Mouse (Mus musculus) hematopoietic multipotent progenitor cell, adult 10-12 weeks (in vitro differentiated cells): Measurements from ENCODE around the gene Polr1e. TPM values are rescaled to one million over a fixed set of nuclear protein-coding genes. Genes with fewer than 3 reads are reported as not detected.

ENCODE experiments used
- polyA plus RNA-seq: library from polyadenylated mRNA; stranded (reverse); fragments of >175 nt; gene quantifications from 2 replicates; pipeline ENCODE4 v1.2.3, GENCODE M21; 2012; ENCODE audit warnings: low replicate concordance

Gene Polr1e
- 2.8 and 7.0 TPM in 2 replicates for polyA plus RNA-seq

DNA sequence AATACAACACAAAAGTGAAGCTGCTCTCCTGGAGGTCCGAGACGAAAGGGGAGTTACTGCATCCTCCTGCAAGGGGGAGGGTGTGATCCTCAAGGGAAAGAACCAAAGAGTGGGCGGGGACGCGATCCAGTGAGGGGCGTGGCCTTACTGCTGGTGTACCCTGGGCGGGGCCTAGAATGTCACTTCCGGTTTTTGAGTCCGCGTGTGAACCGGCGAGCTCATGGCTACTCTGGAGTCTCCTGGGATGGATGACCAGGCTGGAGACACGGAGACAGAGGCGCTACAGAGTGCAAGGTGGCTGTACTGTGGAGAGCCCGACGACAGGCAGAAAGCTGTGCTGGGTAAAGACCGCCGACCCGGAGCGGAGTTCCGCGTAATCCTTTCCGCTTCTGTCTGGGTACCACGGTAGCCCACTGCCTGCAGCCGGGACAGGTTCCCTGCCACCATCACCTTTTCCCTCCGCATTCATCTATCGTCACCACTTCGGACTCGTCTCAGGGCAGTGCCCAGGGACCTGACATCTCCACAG, at the start of gene Polr1e:
TSS of gene Polr1e (plus strand) at position 132 of the 529 bp plus-strand sequence.

DNA sequence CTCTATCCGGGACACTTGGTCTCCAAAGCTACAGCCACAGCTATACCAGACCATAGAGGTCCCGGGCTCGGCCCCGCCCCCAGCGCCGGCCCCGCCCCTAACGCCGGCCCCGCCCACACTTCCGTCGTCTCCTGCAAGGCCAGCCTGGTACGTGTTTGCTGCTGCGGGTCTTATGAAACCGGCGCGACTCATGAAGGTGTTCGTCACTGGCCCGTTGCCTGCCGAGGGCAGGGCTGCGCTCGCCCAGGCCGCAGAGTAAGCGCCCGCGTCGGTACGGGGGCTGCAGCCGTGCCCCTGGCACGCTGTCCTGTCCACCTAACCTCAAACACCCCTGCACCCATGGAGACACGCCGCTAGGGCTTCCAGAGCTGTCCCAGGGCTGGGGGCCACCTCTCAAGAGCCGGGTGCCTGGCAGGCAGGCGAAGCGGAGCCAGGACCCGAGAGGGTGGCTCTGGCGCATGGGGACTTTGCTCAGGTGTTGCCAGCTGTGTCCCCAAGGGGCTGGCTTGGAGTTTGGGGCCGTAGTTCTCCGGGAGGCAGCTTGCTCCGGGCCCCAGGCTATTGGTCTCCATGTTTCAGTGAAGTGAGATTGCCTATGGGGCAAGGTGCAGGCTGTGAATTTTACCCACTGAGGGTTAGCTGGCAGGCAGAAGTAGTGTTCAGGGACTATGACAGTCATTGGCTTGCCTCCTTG, 37.0 kb upstream of the Polr1e start, which contains the start of gene Grhpr:
TSS of gene Grhpr (plus strand) at position 116 of the 694 bp plus-strand sequence.

DNA sequence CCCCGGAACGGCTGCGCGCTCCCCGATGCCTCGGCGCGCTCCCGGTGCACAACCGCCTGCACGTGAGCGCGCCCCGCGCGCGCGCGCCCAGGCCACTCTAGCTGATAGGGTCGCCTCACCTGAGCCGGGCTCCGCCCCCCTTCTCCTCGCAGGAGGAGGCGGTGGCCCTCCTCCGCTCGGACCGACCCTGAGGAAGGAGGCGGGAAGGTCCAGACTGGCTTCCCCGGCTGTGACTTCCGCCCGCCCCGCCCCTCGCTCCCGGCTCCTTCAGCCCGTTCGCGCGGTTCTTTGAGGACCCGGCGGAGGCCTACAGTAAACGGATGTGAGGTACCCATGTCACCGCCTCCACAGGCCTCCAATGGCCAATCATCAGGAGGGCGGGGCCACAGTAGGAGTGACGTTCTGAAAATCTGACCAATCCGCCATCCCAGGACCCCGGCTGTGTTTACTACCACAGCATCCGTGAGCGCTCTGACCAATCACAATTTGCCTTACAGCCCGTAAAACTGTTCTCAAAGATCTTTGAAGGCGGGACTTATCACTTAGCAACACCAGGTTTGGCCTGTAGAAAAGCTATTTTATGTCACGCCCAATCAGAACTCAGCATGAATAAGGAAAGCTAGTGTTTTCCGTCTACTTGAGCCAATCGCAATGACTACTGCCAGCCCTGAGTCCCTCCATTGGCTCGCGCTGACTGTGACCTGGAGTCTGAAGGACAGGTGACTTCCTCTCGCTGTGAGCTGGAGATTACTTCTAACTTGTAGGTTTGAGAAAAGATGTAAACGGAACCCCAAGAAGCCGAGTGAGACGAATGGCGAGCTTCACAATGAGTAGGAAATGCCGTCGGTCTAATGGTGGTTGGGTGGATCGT, 6.0 kb upstream of the Polr1e start, which contains the start of gene Zbtb5:
TSS of gene Zbtb5 (minus strand) at position 308 of the 871 bp plus-strand sequence.

DNA sequence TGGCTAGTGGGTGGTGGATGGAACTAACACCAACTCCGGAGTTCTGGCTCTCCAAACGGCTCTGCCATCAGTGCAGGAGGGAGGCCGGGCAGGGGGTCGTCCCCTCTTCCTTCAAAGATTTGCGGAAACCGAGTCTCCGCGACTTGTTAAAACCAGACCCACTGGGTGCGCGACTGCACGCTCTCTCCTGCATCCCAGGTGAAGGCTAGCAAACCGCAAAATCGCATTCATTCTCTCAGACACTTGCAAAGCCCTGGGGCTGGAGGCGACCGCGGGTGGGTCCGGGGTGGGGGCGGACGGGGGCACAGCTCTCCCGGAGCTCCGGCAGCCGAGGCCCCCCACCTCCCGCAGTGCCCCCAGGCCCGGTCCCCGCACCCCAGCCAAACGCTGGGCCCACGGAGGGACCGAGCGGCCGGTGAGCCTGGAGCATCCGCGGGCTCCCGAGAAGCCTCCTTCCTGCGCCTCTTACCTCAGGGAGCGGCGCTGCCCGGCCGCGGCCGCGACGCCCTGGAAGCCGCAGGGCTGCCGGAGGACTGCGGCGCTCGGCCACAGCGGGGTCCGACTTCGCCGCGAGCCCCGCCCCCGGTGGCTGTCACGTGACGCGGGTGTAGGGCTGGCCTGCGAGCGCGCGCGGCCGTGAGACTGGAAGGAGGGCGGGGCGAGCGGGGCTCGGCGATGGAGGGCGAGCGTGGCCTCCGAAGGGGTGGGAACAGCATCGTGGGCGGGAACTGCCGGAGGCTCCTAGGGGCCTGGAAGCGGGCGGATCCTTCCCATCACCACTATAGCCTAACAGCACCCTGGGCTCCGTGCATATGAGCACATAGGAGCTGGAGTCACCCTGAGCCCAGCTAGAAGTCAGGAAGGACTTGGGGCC, 65.9 kb downstream of the Polr1e start, which contains the start of gene Fbxo10:
TSS of gene Fbxo10 (minus strand) at position 584 of the 874 bp plus-strand sequence.

Other genes starting within 250 kb of the Polr1e start
- gene Grhpr, start 37.2 kb upstream of the Polr1e start, polyA plus RNA-seq: 10.5 and 24.8 TPM in 2 replicates
- 3.3 and 5.2 TPM in 2 replicates for gene Zbtb5, start 6.2 kb upstream of the Polr1e start, polyA plus RNA-seq
- 3.4 and 4.1 TPM in 2 replicates for gene Fbxo10, start 66.0 kb downstream of the Polr1e start, polyA plus RNA-seq
- gene Tomm5, start 89.5 kb downstream of the Polr1e start, polyA plus RNA-seq: 31.6 and 54.4 TPM in 2 replicates
- 0.05 and 0.20 TPM in 2 replicates for gene Frmpd1, start 166.3 kb downstream of the Polr1e start, polyA plus RNA-seq